Mouse (Mus musculus): ENCODE data around the gene 4931429L15Rik. TPM values are rescaled to one million over a fixed set of nuclear protein-coding genes. Genes with fewer than 3 reads are reported as not detected.

4931429L15Rik gene
- polyA plus RNA-seq, 1 experiment from 2014 or later, result not detected

GRCm38 (mm10) chr9:46326694-46327405, 7.1 kb upstream of the 4931429L15Rik start:
- no peak for ATAC-seq (ENCODE audit: low FRiP score)
- Histone ChIP-seq H3K27ac (replicated peaks) (no peak overlapping the region), H3K4me3 (replicated peaks) (no peak overlapping the region), H3K4me1 (peaks cover 22% of the 10 kb centered on the region), H3K27me3 (replicated peaks) (no peaks in the 10 kb centered on the region), H3K4me2 (no peak overlapping the region), H3K36me3 (no peaks in the 10 kb centered on the region), H3K9ac (replicated peaks) (no peak overlapping the region), H3K9me3 (replicated peaks) (no peaks in the 10 kb centered on the region)
- WGBS, result 89% methylated on average over 11 of the region's 11 CpGs

DNA sequence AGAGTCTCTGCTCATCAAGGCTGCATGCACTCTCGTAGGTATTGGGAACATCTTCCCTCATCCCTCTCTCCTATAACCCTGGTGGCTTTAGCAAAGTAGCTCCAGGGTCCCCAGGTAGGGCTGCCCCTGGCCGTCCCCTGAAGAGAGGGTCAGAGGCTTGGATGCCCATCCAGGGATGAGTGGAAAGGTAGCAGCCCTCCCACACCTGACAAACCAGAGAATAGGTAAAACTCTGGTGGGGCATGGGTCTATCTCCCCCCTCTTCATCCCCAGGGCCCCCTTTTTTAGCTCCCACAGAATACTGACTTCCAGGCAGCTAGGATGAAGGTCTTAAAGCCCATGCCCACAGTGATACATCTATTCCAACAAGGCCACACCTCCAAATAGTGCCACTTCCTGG, 675 bp upstream of the 4931429L15Rik start:
- Histone ChIP-seq H3K9ac (replicated peaks) (no peak overlapping the region), H3K36me3 (no peaks in the 10 kb centered on the region), H3K4me1 (peaks cover 15% of the 10 kb centered on the region), H3K27me3 (replicated peaks) (no peaks in the 10 kb centered on the region), H3K4me3 (replicated peaks) (no peak overlapping the region), H3K27ac (replicated peaks) (no peak overlapping the region), H3K9me3 (replicated peaks) (no peaks in the 10 kb centered on the region), H3K4me2 (no peak overlapping the region)
- 94% methylated on average over 2 of the region's 2 CpGs for WGBS
- no peak for ATAC-seq (ENCODE audit: low FRiP score)

- H3K4me2 ChIP-seq, result no peak overlapping the region
- ATAC-seq (ENCODE audit: low FRiP score), result no peak
- H3K9ac ChIP-seq (replicated peaks), result no peak overlapping the region
- peaks cover 22% of the 10 kb centered on the region for H3K4me1 ChIP-seq
- WGBS, result 94% methylated on average over 3 of the region's 3 CpGs
- H3K27ac ChIP-seq (replicated peaks), result no peak overlapping the region
- no peaks in the 10 kb centered on the region for H3K36me3 ChIP-seq
- no peaks in the 10 kb centered on the region for H3K9me3 ChIP-seq (replicated peaks)
- no peak overlapping the region for H3K4me3 ChIP-seq (replicated peaks)
- H3K27me3 ChIP-seq (replicated peaks), result no peaks in the 10 kb centered on the region
Observed at GRCm38 (mm10) chr9:46317957-46318356, 1.8 kb downstream of the 4931429L15Rik start.

DNA sequence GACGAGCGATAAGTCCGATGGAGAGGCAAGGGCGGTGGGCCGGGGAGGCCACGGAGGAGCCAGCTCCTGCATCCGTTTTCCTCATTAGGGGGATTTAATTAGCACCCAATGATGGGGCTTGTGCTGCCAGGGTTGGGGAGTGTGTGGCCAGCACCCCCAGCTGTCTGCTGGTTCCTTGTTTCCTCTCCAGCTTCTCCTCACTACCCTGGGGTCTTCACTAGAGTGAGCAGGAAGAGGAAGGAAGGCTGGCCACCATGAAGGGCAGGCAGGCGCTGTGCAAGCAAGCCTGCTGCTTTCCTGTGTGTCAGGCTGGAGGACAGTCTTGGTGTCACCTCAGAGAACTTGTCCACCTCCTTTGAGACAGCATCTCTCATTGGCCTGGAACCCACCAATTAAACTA, 2.9 kb downstream of the 4931429L15Rik start:
- no peak for ATAC-seq (ENCODE audit: low FRiP score)
- Histone ChIP-seq H3K36me3 (no peaks in the 10 kb centered on the region), H3K4me2 (no peak overlapping the region), H3K27ac (replicated peaks) (no peak overlapping the region), H3K4me1 (peaks cover 24% of the 10 kb centered on the region), H3K9me3 (replicated peaks) (no peaks in the 10 kb centered on the region), H3K9ac (replicated peaks) (no peak overlapping the region), H3K27me3 (replicated peaks) (no peaks in the 10 kb centered on the region), H3K4me3 (replicated peaks) (no peak overlapping the region)
- 37% methylated on average over 8 of the region's 8 CpGs for WGBS

DNA sequence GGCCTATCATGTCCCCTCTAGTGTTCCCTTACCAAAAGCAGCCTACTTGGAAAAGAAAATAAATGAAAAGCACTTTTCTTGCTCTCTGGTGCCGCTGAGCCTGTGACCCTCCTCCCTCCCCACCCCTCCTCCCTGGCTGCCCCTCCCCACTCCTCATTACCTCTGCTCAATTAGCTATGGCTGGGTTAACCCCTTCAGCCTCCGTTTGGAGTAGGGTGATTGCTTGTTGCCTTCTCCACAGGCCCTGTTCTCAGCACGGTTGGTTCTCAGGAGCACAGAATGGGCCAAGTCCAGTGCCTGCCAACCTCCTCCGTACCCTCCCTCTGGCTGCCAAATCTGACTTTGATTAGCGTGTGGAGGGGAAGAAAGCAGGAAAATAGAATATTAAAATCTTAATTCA, 3.4 kb downstream of the 4931429L15Rik start:
- H3K4me3 ChIP-seq (replicated peaks), result no peak overlapping the region
- no peak for ATAC-seq (ENCODE audit: low FRiP score)
- no peak overlapping the region for H3K27ac ChIP-seq (replicated peaks)
- 14% methylated on average over 5 of the region's 5 CpGs for WGBS
- H3K9ac ChIP-seq (replicated peaks), result no peak overlapping the region
- H3K4me2 ChIP-seq, result no peak overlapping the region
- H3K4me1 ChIP-seq, result peaks cover 29% of the 10 kb centered on the region
- no peaks in the 10 kb centered on the region for H3K27me3 ChIP-seq (replicated peaks)
- no peaks in the 10 kb centered on the region for H3K36me3 ChIP-seq
- H3K9me3 ChIP-seq (replicated peaks), result no peaks in the 10 kb centered on the region

- H3K27ac ChIP-seq (replicated peaks), result no peak overlapping the region
- H3K4me1 ChIP-seq, result peaks cover 34% of the 10 kb centered on the region
- H3K9ac ChIP-seq (replicated peaks), result no peak overlapping the region
- ATAC-seq (ENCODE audit: low FRiP score), result peak; percentile 60; the same call in 1 of the 2 replicates
- no peaks in the 10 kb centered on the region for H3K36me3 ChIP-seq
- no peak overlapping the region for H3K4me2 ChIP-seq
- 24% methylated on average over 11 of the region's 11 CpGs for WGBS
- H3K9me3 ChIP-seq (replicated peaks), result no peaks in the 10 kb centered on the region
- H3K4me3 ChIP-seq (replicated peaks), result no peak overlapping the region
- no peaks in the 10 kb centered on the region for H3K27me3 ChIP-seq (replicated peaks)
Observed at GRCm38 (mm10) chr9:46315807-46316365, 3.9 kb downstream of the 4931429L15Rik start.

DNA sequence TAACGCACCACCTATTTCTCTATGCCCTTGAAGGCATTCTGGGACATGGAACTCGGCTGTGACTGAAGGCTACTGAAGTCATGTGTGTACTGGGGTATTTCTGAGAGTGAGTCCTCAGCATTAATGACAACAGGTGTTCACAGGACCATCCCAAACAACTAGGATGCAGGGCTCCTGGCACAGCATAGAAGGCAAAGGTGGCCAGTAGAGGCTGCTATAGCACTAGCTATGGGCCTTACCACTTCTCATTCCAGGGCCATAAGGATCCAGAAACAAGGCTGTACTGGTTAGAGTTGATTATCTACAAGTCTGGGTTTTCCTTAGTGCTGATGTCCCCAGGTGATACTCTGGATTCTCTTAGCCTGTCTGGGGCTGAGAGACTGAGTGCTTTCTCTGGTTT, 4.9 kb downstream of the 4931429L15Rik start:
- H3K4me2 ChIP-seq, result no peak overlapping the region
- H3K4me1 ChIP-seq, result peaks cover 34% of the 10 kb centered on the region
- H3K27ac ChIP-seq (replicated peaks), result no peak overlapping the region
- no peak overlapping the region for H3K4me3 ChIP-seq (replicated peaks)
- H3K27me3 ChIP-seq (replicated peaks), result no peaks in the 10 kb centered on the region
- WGBS, result 43% methylated on average over 2 of the region's 2 CpGs
- H3K36me3 ChIP-seq, result no peaks in the 10 kb centered on the region
- no peak overlapping the region for H3K9ac ChIP-seq (replicated peaks)
- H3K9me3 ChIP-seq (replicated peaks), result no peaks in the 10 kb centered on the region
- 0 out of 2 replicates have a peak, but pooled peaks have one; percentile 15 for ATAC-seq (ENCODE audit: low FRiP score)

GRCm38 (mm10) chr9:46314507-46314906, 5.3 kb downstream of the 4931429L15Rik start:
- peaks cover 34% of the 10 kb centered on the region for H3K4me1 ChIP-seq
- H3K4me2 ChIP-seq, result no peak overlapping the region
- no peaks in the 10 kb centered on the region for H3K36me3 ChIP-seq
- peak; percentile 51 for ATAC-seq (ENCODE audit: low FRiP score)
- H3K27me3 ChIP-seq (replicated peaks), result no peaks in the 10 kb centered on the region
- WGBS, result 1% methylated on average over 4 of the region's 4 CpGs
- H3K4me3 ChIP-seq (replicated peaks), result no peak overlapping the region
- H3K9ac ChIP-seq (replicated peaks), result no peak overlapping the region
- H3K9me3 ChIP-seq (replicated peaks), result no peaks in the 10 kb centered on the region
- H3K27ac ChIP-seq (replicated peaks), result no peak overlapping the region

DNA sequence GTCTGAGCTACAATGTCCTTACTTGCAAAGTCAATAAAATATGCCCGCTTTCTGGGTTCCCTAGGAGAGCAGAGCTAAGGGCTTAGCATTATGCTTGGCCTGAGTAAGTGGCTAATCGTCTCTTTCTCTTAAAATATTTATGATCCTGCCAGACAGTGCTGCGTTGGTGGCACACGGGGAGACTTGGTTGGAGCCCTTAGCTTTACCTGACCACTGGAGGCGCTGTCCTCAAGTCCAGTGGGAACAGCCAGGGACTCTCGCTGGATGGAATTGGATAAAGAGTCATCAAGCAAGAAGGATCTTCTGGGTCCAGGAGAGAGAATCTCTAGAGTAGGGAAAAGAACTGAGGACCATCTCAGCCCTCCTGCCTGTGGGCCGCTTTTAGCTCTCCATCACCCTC, 10.7 kb downstream of the 4931429L15Rik start:
- H3K27ac ChIP-seq (replicated peaks), result no peak overlapping the region
- ATAC-seq (ENCODE audit: low FRiP score), result no peak
- no peak overlapping the region for H3K4me2 ChIP-seq
- 6% methylated on average over 7 of the region's 7 CpGs for WGBS
- H3K4me3 ChIP-seq (replicated peaks), result no peak overlapping the region
- no peaks in the 10 kb centered on the region for H3K36me3 ChIP-seq
- no peaks in the 10 kb centered on the region for H3K9me3 ChIP-seq (replicated peaks)
- H3K4me1 ChIP-seq, result peaks cover 23% of the 10 kb centered on the region
- no peak overlapping the region for H3K9ac ChIP-seq (replicated peaks)
- no peaks in the 10 kb centered on the region for H3K27me3 ChIP-seq (replicated peaks)

DNA sequence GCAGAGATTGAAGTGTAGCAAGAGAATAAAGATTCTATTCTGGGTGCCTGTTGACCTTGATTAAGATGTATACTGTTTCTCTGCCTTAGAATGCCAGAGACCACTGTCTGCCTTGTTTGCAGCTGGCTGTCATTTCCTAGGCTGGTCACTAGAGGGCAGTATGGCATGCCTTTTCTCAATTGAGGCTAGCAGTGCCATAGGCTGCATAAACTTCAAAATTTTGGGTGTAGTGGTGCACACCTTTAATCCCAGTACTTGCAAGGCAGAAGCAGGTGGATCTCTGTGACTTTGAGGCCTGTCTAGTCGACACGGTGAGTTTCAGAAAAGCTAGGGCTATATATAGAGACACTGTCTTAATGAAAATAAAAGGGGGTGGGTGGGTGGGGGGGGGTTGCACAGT, 17.6 kb downstream of the 4931429L15Rik start:
- Histone ChIP-seq H3K27ac (replicated peaks) (no peak overlapping the region), H3K36me3 (peaks cover 22% of the 10 kb centered on the region), H3K4me1 (no peaks in the 10 kb centered on the region), H3K9me3 (replicated peaks) (no peaks in the 10 kb centered on the region), H3K27me3 (replicated peaks) (no peaks in the 10 kb centered on the region), H3K4me3 (replicated peaks) (no peak overlapping the region), H3K4me2 (no peak overlapping the region), H3K9ac (replicated peaks) (no peak overlapping the region)
- ATAC-seq (ENCODE audit: low FRiP score), result no peak
- 23% methylated on average over 2 of the region's 2 CpGs for WGBS

DNA sequence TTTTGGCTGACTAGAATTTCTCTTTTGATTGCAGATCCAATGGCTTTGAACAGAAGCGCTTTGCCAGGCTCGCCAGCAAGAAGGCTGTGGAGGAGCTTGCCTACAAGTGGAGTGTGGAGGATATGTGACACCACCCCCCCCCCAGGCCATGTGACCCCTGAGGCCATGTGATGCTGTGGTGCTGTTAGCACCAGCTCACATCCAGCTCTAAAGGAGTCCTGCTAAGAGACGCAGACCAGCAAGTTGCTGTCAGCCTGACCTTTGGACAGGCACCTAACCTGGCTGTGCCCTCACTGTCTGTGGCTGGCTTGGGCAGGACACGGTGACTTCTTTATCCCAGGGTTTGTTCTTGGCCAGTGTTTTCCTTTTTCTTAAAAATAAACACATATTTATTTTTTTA, 21.4 kb downstream of the 4931429L15Rik start:
- ATAC-seq (ENCODE audit: low FRiP score), result no peak
- no peak overlapping the region for H3K4me3 ChIP-seq (replicated peaks)
- no peaks in the 10 kb centered on the region for H3K4me1 ChIP-seq
- H3K36me3 ChIP-seq, result peaks cover 52% of the 10 kb centered on the region
- WGBS, result 94% methylated on average over 4 of the region's 4 CpGs
- H3K9ac ChIP-seq (replicated peaks), result no peak overlapping the region
- no peaks in the 10 kb centered on the region for H3K27me3 ChIP-seq (replicated peaks)
- no peaks in the 10 kb centered on the region for H3K9me3 ChIP-seq (replicated peaks)
- no peak overlapping the region for H3K27ac ChIP-seq (replicated peaks)
- H3K4me2 ChIP-seq, result no peak overlapping the region

GRCm38 (mm10) chr9:46282631-46283436, 37.0 kb downstream of the 4931429L15Rik start, which contains the start of gene Bud13:
Bud13 (plus strand) TSS chr9:46283008.
- under 1% methylated on average over 54 of the region's 55 CpGs for WGBS
- no peaks in the 10 kb centered on the region for H3K9me3 ChIP-seq (replicated peaks)
- peak within 1 kb of the TSS; percentile 83 for H3K9ac ChIP-seq (replicated peaks)
- H3K4me3 ChIP-seq (replicated peaks), result peak within 1 kb of the TSS; percentile 90
- peaks cover 16% of the 10 kb centered on the region for H3K4me1 ChIP-seq
- H3K4me2 ChIP-seq, result peak within 1 kb of the TSS; percentile 83
- peak within 1 kb of the TSS; percentile 85 for H3K27ac ChIP-seq (replicated peaks)
- peak; percentile 92 for ATAC-seq (ENCODE audit: low FRiP score)
- H3K36me3 ChIP-seq, result peaks cover 47% of the 10 kb centered on the region
- no peaks in the 10 kb centered on the region for H3K27me3 ChIP-seq (replicated peaks)

Data from neural tube, embryonic 15.5 days (tissue).